Mouse (Mus musculus) bone marrow, adult 2 months (tissue): ENCODE data around the gene Sik3. TPM values are rescaled to one million over a fixed set of nuclear protein-coding genes. Genes with fewer than 3 reads are reported as not detected.

ENCODE experiments used
- H3K27ac ChIP-seq: fragments of 200-500 bp; 2 replicates; pipeline ENCODE4 v1.5.1; 2012; ENCODE audit warnings: low read depth, mild to moderate bottlenecking, control low read depth, inconsistent platforms, low read length; ENCODE audit not compliant: control insufficient read depth, poor library complexity, insufficient read depth
- H3K4me1 ChIP-seq: fragments of 200-500 bp; 2 replicates; pipeline ENCODE4 v1.6.1; 2011; ENCODE audit warnings: low read length; ENCODE audit not compliant: control insufficient read depth, insufficient read depth
- H3K4me3 ChIP-seq: fragments of 200-500 bp; replicated peaks from 2 replicates; pipeline ENCODE3; 2011; ENCODE audit warnings: mild to moderate bottlenecking, low read depth, low read length, control low read depth; ENCODE audit not compliant: control insufficient read depth
- CTCF ChIP-seq: fragments of 200-500 bp; IDR thresholded peaks from 2 replicates; pipeline ENCODE4 v1.5.1; 2011; ENCODE audit warnings: low read length, control low read depth; ENCODE audit not compliant: control insufficient read depth, insufficient read depth
- POLR2A ChIP-seq: fragments of 200-500 bp; IDR thresholded peaks from 2 replicates; pipeline ENCODE4 v1.6.1; 2011; ENCODE audit warnings: low read depth, mild to moderate bottlenecking, control low read depth, low read length, borderline replicate concordance; ENCODE audit not compliant: control insufficient read depth
- WGBS: fragments of 180-500 bp; shearing (Covaris S2); methylation state at CpG from one replicate; pipeline ENCODE4 v1.1.7; 2018; 5-methylcytosine and 5-hydroxymethylcytosine counted together
- polyA plus RNA-seq: library from polyadenylated mRNA; stranded (reverse); fragments of >200 nt; gene quantifications from 2 replicates; pipeline ENCODE4 v1.2.4, GENCODE M21; 2011; ENCODE audit warnings: low replicate concordance; ENCODE audit not compliant: missing spikeins, insufficient read depth, insufficient read length

Sik3 gene
- polyA plus RNA-seq, 1 experiment, result 19.0 TPM

DNA sequence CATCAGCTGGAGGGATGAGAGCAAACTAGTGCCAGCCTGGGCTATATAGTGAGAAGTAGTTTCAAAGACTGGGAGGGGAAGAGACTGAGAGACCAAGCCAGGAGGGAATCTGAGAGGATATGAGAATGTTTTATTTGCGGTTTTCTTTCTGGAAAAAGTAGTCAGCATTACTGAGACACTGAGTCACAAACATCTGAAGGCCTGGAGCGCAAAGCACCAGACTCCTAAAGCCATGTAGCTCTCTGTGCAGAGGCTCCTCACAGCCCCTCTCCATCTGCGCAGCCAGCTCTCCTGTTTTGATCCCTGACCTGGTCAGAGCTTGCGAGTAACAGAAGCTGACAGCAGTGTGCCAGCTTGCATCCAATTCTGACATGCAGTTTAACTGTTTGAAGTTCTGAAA lies 175.8 kb downstream of the Sik3 start:
- 86% methylated on average over 4 of the region's 4 CpGs for WGBS
- no peak for TF ChIP-seq CTCF
- no peak for TF ChIP-seq POLR2A
- Histone ChIP-seq H3K27ac (no peak overlapping the region), H3K4me3 (no peak overlapping the region), H3K4me1 (no peaks in the 10 kb centered on the region)

DNA sequence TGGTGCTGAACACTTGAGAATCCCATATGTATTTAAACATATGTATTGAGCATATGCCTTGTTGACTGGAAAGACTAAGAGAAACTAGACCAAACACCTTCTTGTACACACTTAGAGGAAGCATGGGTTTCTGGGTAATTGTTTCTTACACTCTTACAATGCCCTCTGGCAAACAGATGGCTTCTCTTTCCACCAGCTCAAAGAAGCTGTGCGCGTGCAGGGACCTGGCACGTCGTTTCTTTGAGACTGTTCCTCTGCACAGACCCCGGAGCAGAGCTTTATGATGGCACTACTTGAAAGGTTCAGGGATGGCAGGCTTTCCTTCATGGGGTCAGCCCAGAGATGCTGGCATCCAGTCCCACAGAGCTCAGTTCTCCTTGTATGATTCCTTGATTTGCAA lies 176.3 kb downstream of the Sik3 start:
- 94% methylated on average over 5 of the region's 5 CpGs for WGBS
- TF ChIP-seq POLR2A (no peak), CTCF (no peak)

DNA sequence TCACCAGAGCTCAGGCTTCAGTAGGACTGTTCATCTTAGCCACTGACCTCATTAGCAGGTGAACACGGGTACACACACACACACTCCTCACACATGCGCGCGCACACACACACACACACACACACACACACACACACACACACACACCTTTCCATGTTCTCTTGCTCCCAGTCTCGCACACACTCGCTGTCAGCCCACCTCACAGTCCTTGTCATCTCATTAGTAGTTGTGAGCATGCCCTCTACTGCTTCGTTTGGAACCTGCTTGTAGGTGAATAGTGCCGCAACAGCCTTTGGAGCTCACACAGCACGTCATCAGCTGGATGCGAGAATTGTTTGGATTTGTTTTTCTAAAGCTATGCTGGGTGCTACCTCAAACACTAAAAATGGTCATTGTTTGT lies 176.8 kb downstream of the Sik3 start:
- 86% methylated on average over 10 of the region's 10 CpGs for WGBS
- H3K27ac ChIP-seq, result no peak overlapping the region
- no peaks in the 10 kb centered on the region for H3K4me1 ChIP-seq
- TF ChIP-seq POLR2A (no peak), CTCF (no peak)
- H3K4me3 ChIP-seq, result no peak overlapping the region

More for the DNA sequence above, 176.3 kb downstream of the Sik3 start:
- H3K4me3 ChIP-seq, result no peak overlapping the region
- H3K4me1 ChIP-seq, result no peaks in the 10 kb centered on the region
- H3K27ac ChIP-seq, result no peak overlapping the region

DNA sequence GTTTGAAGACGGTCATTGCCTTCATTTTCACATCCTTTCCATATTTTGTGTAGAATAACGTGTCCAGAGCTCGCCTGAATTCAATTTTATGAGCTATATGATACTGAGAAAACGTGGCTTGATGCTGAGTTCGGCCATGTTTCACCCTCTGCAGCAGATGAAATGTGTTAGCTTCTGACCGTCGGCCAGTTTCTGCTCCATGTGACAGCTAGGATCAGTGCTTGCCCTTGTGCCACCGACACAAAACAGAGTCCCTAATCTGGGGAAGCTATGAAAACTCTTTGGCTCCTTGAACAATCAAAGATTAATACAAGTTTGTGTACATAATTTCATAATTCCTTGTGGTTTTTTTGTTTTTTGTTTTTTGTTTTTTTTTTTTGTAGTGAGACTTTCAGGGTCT lies 178.6 kb downstream of the Sik3 start:
- TF ChIP-seq POLR2A (no peak), CTCF (no peak)
- H3K4me3 ChIP-seq, result no peak overlapping the region
- 82% methylated on average over 8 of the region's 8 CpGs for WGBS
- H3K4me1 ChIP-seq, result no peaks in the 10 kb centered on the region
- H3K27ac ChIP-seq, result no peak overlapping the region

DNA sequence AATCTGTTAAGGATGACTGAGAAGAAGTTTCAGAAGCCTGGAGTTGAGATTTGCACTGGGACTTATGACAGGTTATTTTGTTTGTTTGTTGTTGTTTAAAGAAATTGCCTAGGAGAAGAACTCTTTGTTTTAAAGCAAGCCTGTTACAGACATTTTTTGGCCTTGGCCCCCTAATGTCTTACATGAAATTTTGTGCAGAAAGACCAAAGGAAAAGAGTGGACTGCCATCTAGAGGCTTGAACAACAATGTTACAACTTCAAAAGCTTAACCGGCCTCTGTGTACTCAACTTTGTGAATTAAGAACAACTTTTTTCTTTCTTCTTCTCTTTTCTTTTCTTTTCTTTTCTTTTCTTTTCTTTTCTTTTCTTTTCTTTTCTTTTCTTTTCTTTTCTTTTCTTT lies 179.0 kb downstream of the Sik3 start:
- 26% methylated on average over 1 of the region's 1 CpGs for WGBS

DNA sequence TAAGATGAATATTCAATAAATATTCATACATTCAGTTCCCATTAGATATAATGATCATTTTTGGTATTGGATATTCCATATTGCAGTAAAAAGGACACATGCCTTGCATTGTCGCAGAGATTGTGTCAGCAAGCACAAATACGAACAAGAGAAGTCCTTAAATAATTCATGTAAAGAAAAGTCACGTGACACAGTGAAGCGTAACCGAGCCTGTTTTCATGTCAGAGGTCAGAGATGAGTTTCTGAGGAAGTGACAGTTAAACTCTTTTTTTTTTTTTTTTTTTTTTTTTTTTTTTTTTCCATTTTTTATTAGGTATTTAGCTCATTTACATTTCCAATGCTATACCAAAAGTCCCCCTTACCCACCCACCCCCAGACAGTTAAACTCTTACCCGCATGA lies 180.0 kb downstream of the Sik3 start:
- 69% methylated on average over 6 of the region's 6 CpGs for WGBS
- Histone ChIP-seq H3K4me1 (no peaks in the 10 kb centered on the region), H3K27ac (no peak overlapping the region), H3K4me3 (no peak overlapping the region)
- no peak for TF ChIP-seq POLR2A
- no peak for TF ChIP-seq CTCF

More for the DNA sequence above, 179.0 kb downstream of the Sik3 start:
- Histone ChIP-seq H3K4me1 (no peaks in the 10 kb centered on the region), H3K27ac (no peak overlapping the region), H3K4me3 (no peak overlapping the region)
- TF ChIP-seq POLR2A (no peak), CTCF (no peak)

DNA sequence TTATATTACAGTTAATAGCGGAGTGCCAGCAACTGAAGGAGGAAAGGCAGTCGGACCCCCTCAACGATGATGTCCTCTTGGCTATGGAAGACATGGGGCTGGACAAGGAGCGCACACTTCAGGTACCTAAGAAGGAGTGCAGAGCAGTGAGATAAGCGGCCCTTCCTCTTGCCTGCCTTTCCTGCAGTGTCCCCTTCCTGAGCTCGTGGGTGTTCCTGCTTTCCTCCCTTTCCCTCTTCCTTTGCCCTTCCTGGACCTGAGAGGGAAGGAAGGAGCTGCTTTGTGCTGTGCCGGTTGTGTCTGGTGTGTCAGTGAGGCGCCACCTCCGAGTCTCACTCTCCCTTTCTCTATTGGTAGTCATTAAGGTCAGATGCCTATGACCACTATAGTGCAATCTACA lies 182.2 kb downstream of the Sik3 start:
- no peaks in the 10 kb centered on the region for H3K4me1 ChIP-seq
- no peak overlapping the region for H3K27ac ChIP-seq
- TF ChIP-seq POLR2A (no peak), CTCF (no peak)
- WGBS, result 87% methylated on average over 9 of the region's 9 CpGs
- H3K4me3 ChIP-seq, result no peak overlapping the region

DNA sequence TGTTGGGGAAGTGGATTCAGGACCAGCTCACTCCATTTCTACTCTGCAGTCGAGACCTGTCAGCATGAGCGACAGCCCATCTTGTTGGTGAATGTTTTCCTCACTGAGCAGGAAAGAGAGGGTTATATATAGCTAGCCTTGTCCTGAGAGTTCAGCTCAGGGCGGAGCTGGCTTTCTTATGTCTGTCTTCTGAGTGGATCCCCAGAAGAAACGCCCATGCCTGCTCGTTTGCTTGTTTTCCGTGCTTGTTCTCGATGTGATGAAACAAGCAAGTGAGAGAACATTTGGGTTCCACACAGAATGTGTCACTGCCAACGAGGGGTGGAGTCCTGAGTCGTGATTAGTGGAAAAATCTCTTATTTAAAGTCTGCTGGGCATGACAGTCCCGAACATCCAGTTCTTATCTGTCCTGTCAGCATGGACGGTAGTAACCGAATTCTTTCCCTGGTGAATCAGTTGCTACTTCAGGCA lies 184.1 kb downstream of the Sik3 start:
- no peak overlapping the region for H3K27ac ChIP-seq
- WGBS, result 77% methylated on average over 12 of the region's 12 CpGs

DNA sequence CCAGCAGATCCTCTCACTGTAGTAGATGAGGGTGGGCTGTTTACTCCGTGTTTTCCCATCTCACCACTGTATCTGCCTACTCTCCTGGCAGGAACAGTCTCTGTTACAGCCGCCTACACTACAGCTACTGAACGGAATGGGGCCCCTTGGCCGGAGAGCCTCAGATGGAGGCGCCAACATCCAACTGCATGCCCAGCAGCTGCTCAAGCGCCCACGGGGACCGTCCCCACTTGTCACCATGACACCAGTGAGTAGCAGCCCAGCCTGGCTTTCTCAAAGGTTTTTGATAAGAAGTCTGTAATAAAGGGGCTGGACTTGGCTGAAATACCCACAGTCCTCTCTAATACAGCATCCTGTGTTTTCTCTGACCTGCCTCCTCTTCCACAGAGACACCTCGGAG lies 185.8 kb downstream of the Sik3 start:
- H3K4me1 ChIP-seq, result no peaks in the 10 kb centered on the region
- WGBS, result 78% methylated on average over 9 of the region's 9 CpGs

More for the DNA sequence above, 184.1 kb downstream of the Sik3 start:
- H3K4me1 ChIP-seq, result no peaks in the 10 kb centered on the region
- TF ChIP-seq POLR2A (no peak), CTCF (no peak)
- no peak overlapping the region for H3K4me3 ChIP-seq

More for the DNA sequence above, 185.8 kb downstream of the Sik3 start:
- H3K4me3 ChIP-seq, result no peak overlapping the region
- TF ChIP-seq POLR2A, result no peak
- TF ChIP-seq CTCF, result no peak
- no peak overlapping the region for H3K27ac ChIP-seq
